Mouse (Mus musculus) midbrain, embryonic 12.5 days (tissue): ENCODE results near the gene Clk4. TPM values are rescaled to one million over a fixed set of nuclear protein-coding genes. Genes with fewer than 3 reads are reported as not detected.

Experiments used
- ATAC-seq: fragments of 200-750 bp; cut with Nextera tagmentation; 2 replicates; pipeline ENCODE4 v1.8.0; 2017; ENCODE audit warnings: low read depth, moderate TSS enrichment, moderate library complexity; ENCODE audit not compliant: low FRiP score
- H3K27ac ChIP-seq: fragments of 300-500 bp; sonication (generic); replicated peaks from 2 replicates; pipeline ENCODE4 v1.5.1; 2016; ENCODE audit warnings: mild to moderate bottlenecking
- H3K27me3 ChIP-seq: fragments of 300-500 bp; sonication (generic); 2 replicates; pipeline ENCODE4 v1.6.1; 2016; ENCODE audit warnings: mild to moderate bottlenecking
- H3K36me3 ChIP-seq: fragments of 300-500 bp; sonication (generic); 2 replicates; pipeline ENCODE4 v1.6.1; 2016
- H3K4me1 ChIP-seq: fragments of 300-500 bp; sonication (generic); 2 replicates; pipeline ENCODE4 v1.6.1; 2016
- H3K4me2 ChIP-seq: fragments of 300-500 bp; sonication (generic); replicated peaks from 2 replicates; pipeline ENCODE4 v1.6.1; 2016; ENCODE audit warnings: mild to moderate bottlenecking, moderate library complexity
- H3K4me3 ChIP-seq: fragments of 300-500 bp; sonication (generic); 2 replicates; pipeline ENCODE4 v1.5.1; 2016; ENCODE audit warnings: mild to moderate bottlenecking
- H3K9ac ChIP-seq: fragments of 300-500 bp; sonication (generic); replicated peaks from 2 replicates; pipeline ENCODE4 v1.6.1; 2016; ENCODE audit warnings: mild to moderate bottlenecking, moderate library complexity
- H3K9me3 ChIP-seq: fragments of 300-500 bp; sonication (generic); 2 replicates; pipeline ENCODE4 v1.6.1; 2016; ENCODE audit warnings: mild to moderate bottlenecking
- WGBS: fragments of 180-500 bp; shearing (Covaris S2); methylation state at CpG from one replicate; pipeline ENCODE4 v1.1.7; 2016; 5-methylcytosine and 5-hydroxymethylcytosine counted together
- polyA plus RNA-seq: library from polyadenylated mRNA; unstranded; fragments of >200 nt; fragmentation: Nextera tagmentation; extraction: Ambion mirVana; gene quantifications from 2 replicates; pipeline ENCODE4 v1.2.1, GENCODE M21; 2016

Gene Clk4
- 148 and 150 TPM in 2 replicates for polyA plus RNA-seq

- no peaks in the 10 kb centered on the region for H3K36me3 ChIP-seq
- H3K4me1 ChIP-seq, result peaks cover 31% of the 10 kb centered on the region
- H3K27ac ChIP-seq, result peak within 1 kb of the TSS; percentile 91; the same call in 1 of the 2 replicates
- H3K9ac ChIP-seq, result peak within 1 kb of the TSS; percentile 96
- 82% methylated on average over 3 of the region's 3 CpGs for WGBS
- no peaks in the 10 kb centered on the region for H3K27me3 ChIP-seq
- peak within 1 kb of the TSS; percentile 97 for H3K4me3 ChIP-seq
- ATAC-seq, result no peak
- H3K4me2 ChIP-seq, result peak within 1 kb of the TSS; percentile 59
- H3K9me3 ChIP-seq, result no peaks in the 10 kb centered on the region
These were observed at the start of gene Clk4 for GRCm38 (mm10) chr11:51261680-51262219. Gene Clk4 (plus strand): TSS chr11:51261730.

GRCm38 (mm10) chr11:51214021-51214420 is 47.5 kb upstream of the Clk4 start:
- H3K4me2 ChIP-seq, result no peak overlapping the region
- no peak for ATAC-seq
- H3K36me3 ChIP-seq, result no peaks in the 10 kb centered on the region
- 82% methylated on average over 7 of the region's 7 CpGs for WGBS
- H3K4me3 ChIP-seq, result no peak overlapping the region
- no peaks in the 10 kb centered on the region for H3K9me3 ChIP-seq
- no peaks in the 10 kb centered on the region for H3K4me1 ChIP-seq
- H3K27ac ChIP-seq, result no peak overlapping the region
- H3K27me3 ChIP-seq, result no peaks in the 10 kb centered on the region
- H3K9ac ChIP-seq, result no peak overlapping the region

DNA sequence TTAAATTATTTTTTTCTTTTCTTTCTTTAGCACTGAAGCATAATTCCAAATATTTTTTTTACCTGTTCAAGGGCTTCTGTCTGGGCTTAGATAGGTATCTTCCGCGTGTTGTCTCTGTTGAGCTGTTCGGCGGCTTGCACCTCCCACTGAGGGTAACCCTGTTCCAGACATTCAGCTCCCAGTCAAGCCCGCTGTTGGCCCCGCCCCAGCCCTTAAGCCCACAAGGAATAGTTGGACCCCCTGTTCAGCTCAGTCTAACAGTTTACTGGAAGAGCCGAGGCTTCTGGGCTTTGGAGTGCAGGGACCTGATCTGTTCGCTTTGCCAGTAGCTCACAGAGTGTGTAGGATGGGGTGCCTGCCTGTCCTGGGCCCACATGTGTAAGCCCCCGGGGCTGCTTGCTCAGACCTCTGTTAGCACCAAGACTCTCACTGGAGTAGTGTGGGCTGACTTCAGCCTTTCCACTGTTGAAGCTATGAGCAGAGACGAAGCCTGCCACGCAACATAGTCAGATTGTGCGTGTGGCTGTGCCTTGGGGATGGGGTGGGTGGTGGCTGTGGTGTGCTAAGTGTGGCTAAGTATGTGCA is 42.0 kb upstream of the Clk4 start:
- ATAC-seq, result no peak
- Histone ChIP-seq H3K9me3 (no peaks in the 10 kb centered on the region), H3K4me1 (no peaks in the 10 kb centered on the region), H3K27ac (no peak overlapping the region), H3K9ac (no peak overlapping the region), H3K4me2 (no peak overlapping the region), H3K36me3 (no peaks in the 10 kb centered on the region), H3K27me3 (no peaks in the 10 kb centered on the region), H3K4me3 (no peak overlapping the region)
- 81% methylated on average over 12 of the region's 12 CpGs for WGBS

- no peak for ATAC-seq
These were observed 41.2 kb upstream of the Clk4 start, which contains the start of gene Gm12569 for GRCm38 (mm10) chr11:51220308-51220707. Gene Gm12569 (plus strand): TSS chr11:51220473.

DNA sequence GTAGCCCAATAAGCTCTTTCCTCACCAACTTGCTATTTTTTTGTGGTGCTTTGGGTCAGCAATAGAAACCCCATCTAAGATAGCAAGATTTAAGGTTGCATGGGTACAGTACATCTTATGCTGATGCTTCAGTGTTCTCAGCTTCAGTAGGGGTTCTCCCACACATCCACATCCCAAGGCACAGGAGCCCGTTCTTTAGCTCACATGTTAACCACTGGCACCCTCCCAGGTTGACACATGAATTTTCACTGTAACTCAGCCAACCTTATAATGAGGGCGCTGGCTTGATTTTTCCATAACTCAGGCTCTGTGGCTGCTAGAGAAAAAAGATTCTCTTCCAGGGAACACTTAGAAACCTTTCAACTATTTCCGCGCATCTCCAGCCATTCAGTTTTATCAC is 34.4 kb upstream of the Clk4 start:
- Histone ChIP-seq H3K9ac (no peak overlapping the region), H3K4me2 (no peak overlapping the region), H3K4me3 (no peak overlapping the region), H3K27me3 (no peaks in the 10 kb centered on the region), H3K27ac (no peak overlapping the region), H3K4me1 (no peaks in the 10 kb centered on the region), H3K36me3 (no peaks in the 10 kb centered on the region), H3K9me3 (no peaks in the 10 kb centered on the region)
- WGBS, result 93% methylated on average over 4 of the region's 4 CpGs
- ATAC-seq, result no peak

More at GRCm38 (mm10) chr11:51220308-51220707, 41.2 kb upstream of the Clk4 start, which contains the start of gene Gm12569:
- 91% methylated on average over 11 of the region's 11 CpGs for WGBS
- Histone ChIP-seq H3K9ac (no peak within 1 kb of the TSS), H3K4me2 (no peak within 1 kb of the TSS), H3K4me1 (no peaks in the 10 kb centered on the region), H3K4me3 (no peak within 1 kb of the TSS), H3K27ac (no peak within 1 kb of the TSS), H3K9me3 (no peaks in the 10 kb centered on the region), H3K36me3 (no peaks in the 10 kb centered on the region), H3K27me3 (no peaks in the 10 kb centered on the region)

GRCm38 (mm10) chr11:51234626-51235025 is 26.9 kb upstream of the Clk4 start:
- Histone ChIP-seq H3K9me3 (no peaks in the 10 kb centered on the region), H3K27me3 (no peaks in the 10 kb centered on the region), H3K4me3 (no peak overlapping the region), H3K4me1 (no peaks in the 10 kb centered on the region), H3K27ac (no peak overlapping the region), H3K36me3 (no peaks in the 10 kb centered on the region), H3K4me2 (no peak overlapping the region), H3K9ac (no peak overlapping the region)
- ATAC-seq, result no peak
- WGBS, result 92% methylated on average over 9 of the region's 9 CpGs

- WGBS, result 90% methylated on average over 2 of the region's 2 CpGs
- no peak for ATAC-seq
These were observed 18.6 kb upstream of the Clk4 start for GRCm38 (mm10) chr11:51242897-51243296.

DNA sequence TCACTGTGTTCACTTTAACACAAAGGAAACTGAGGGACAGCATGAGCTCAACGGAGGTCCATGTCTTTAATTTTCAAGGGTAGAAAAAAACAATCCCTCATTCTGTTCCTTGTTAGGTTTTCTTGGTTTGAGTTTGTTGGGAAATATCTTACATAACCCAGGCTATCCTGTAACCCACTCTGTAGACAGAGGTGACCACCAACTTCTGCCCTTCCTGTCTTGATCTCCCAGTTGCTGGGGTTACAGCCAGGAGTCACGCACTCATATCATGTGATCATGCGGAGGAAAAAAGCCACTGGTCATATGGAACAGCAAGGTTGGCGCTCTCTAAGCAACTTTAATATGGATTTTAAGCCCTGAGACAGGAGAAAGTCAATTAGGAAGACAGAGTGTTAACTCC is 4.5 kb upstream of the Clk4 start:
- WGBS, result 92% methylated on average over 4 of the region's 4 CpGs
- Histone ChIP-seq H3K9ac (no peak overlapping the region), H3K36me3 (no peaks in the 10 kb centered on the region), H3K27ac (no peak overlapping the region), H3K9me3 (no peaks in the 10 kb centered on the region), H3K27me3 (no peaks in the 10 kb centered on the region), H3K4me2 (no peak overlapping the region), H3K4me3 (no peak overlapping the region), H3K4me1 (no peaks in the 10 kb centered on the region)
- ATAC-seq, result no peak

More at GRCm38 (mm10) chr11:51242897-51243296, 18.6 kb upstream of the Clk4 start:
- Histone ChIP-seq H3K4me3 (no peak overlapping the region), H3K36me3 (no peaks in the 10 kb centered on the region), H3K9me3 (no peaks in the 10 kb centered on the region), H3K9ac (no peak overlapping the region), H3K4me1 (no peaks in the 10 kb centered on the region), H3K27me3 (no peaks in the 10 kb centered on the region), H3K4me2 (no peak overlapping the region), H3K27ac (no peak overlapping the region)

- H3K4me2 ChIP-seq, result peak within 1 kb of the TSS; percentile 59
- H3K9me3 ChIP-seq, result no peaks in the 10 kb centered on the region
- peak; percentile 98 for ATAC-seq
- H3K27me3 ChIP-seq, result no peaks in the 10 kb centered on the region
- peaks cover 31% of the 10 kb centered on the region for H3K4me1 ChIP-seq
- H3K36me3 ChIP-seq, result peaks cover 6% of the 10 kb centered on the region; the same call in 1 of the 2 replicates
- peak within 1 kb of the TSS; percentile 96 for H3K9ac ChIP-seq
- H3K27ac ChIP-seq, result peak within 1 kb of the TSS; percentile 91
- 10% methylated on average over 57 of the region's 57 CpGs for WGBS
- H3K4me3 ChIP-seq, result peak within 1 kb of the TSS; percentile 97
These were observed 1.1 kb downstream of the Clk4 start, which contains the start of gene BC049762 for GRCm38 (mm10) chr11:51262342-51263285. Gene BC049762 (minus strand): TSS chr11:51263046.

GRCm38 (mm10) chr11:51263286-51263831 is 1.8 kb downstream of the Clk4 start:
- H3K9me3 ChIP-seq, result no peaks in the 10 kb centered on the region
- WGBS, result under 1% methylated on average over 50 of the region's 50 CpGs
- peaks cover 6% of the 10 kb centered on the region; the same call in 1 of the 2 replicates for H3K36me3 ChIP-seq
- H3K9ac ChIP-seq, result peak overlapping the region; percentile 96
- peak overlapping the region; percentile 59 for H3K4me2 ChIP-seq
- peaks cover 31% of the 10 kb centered on the region for H3K4me1 ChIP-seq
- H3K27ac ChIP-seq, result peak overlapping the region; percentile 91
- no peaks in the 10 kb centered on the region for H3K27me3 ChIP-seq
- peak overlapping the region; percentile 97 for H3K4me3 ChIP-seq
- ATAC-seq, result peak; percentile 70

- peaks cover 31% of the 10 kb centered on the region for H3K4me1 ChIP-seq
- peaks cover 6% of the 10 kb centered on the region; the same call in 1 of the 2 replicates for H3K36me3 ChIP-seq
- H3K27ac ChIP-seq, result no peak overlapping the region
- peak overlapping the region; percentile 55; the same call in 1 of the 2 replicates for H3K9ac ChIP-seq
- no peaks in the 10 kb centered on the region for H3K9me3 ChIP-seq
- H3K27me3 ChIP-seq, result no peaks in the 10 kb centered on the region
- peak overlapping the region; percentile 59 for H3K4me2 ChIP-seq
- no peak for ATAC-seq
- WGBS, result 41% methylated on average over 6 of the region's 6 CpGs
- H3K4me3 ChIP-seq, result peak overlapping the region; percentile 97
These were observed 2.8 kb downstream of the Clk4 start for GRCm38 (mm10) chr11:51264352-51264751.
